Mouse (Mus musculus): Measurements from ENCODE around the gene Ppp1r14a. TPM values are rescaled to one million over a fixed set of nuclear protein-coding genes. Genes with fewer than 3 reads are reported as not detected.

Ppp1r14a gene
- total and polyA plus RNA-seq, 3 experiments: 3.8 to 7.1 TPM; not detected in 1

- Histone ChIP-seq H3K79me2 (ENCODE audit: control insufficient read depth, insufficient read depth, low read length, poor library complexity) (peaks cover 10% of the 10 kb centered on the region), H3K27ac (ENCODE audit: control insufficient read depth, low read depth, low read length) (no peak overlapping the region), H3K4me3 (ENCODE audit: control insufficient read depth in 1 of 2, insufficient read depth in 1 of 2, low read depth in 2 of 2, low read length in 2 of 2) (peak overlapping the region in 1 of 2 experiments; percentile 89; a peak in 1 of 4 replicates), H3K36me3 (ENCODE audit: control insufficient read depth in 1 of 2, insufficient read depth in 2 of 2, low read length in 2 of 2) (peaks cover 0 to 18% of the 10 kb centered on the region in 2 experiments; a peak in 2 of 4 replicates), H3K27me3 (ENCODE audit: control insufficient read depth in 1 of 2, insufficient read depth in 2 of 2, low read length in 2 of 2) (no peaks in the 10 kb centered on the region), H3K4me1 (ENCODE audit: control insufficient read depth in 1 of 2, insufficient read depth in 2 of 2, low read length in 2 of 2) (peaks cover 19 to 27% of the 10 kb centered on the region in 2 experiments), H3K9ac (ENCODE audit: control insufficient read depth, low read depth, low read length, poor library complexity, severe bottlenecking) (no peak overlapping the region), H3K9me3 (replicated peaks; ENCODE audit: insufficient read depth, low read length) (no peaks in the 10 kb centered on the region)
- DNase-seq (ENCODE audit: low read depth, low spot score): no peak
- TF ChIP-seq KAT2A (conservative IDR thresholded peaks at IDR 0.05; ENCODE audit: low read depth, low read length) (no peak), JUND (IDR thresholded peaks at IDR 0.05; ENCODE audit: low read depth, low read length) (no peak), ETS1 (IDR thresholded peaks at IDR 0.05; ENCODE audit: low read depth, low read length) (no peak), E2F4 (IDR thresholded peaks at IDR 0.05; ENCODE audit: borderline replicate concordance, low read depth, low read length) (no peak), MEF2A (IDR thresholded peaks at IDR 0.05; ENCODE audit: extremely low read depth, insufficient replicate concordance, low read depth, low read length, poor library complexity, severe bottlenecking) (no peak), UBTF (IDR thresholded peaks at IDR 0.05; ENCODE audit: borderline replicate concordance, insufficient read depth, low read depth, low read length) (no peak), CHD1 (IDR thresholded peaks at IDR 0.05; ENCODE audit: low read depth, low read length) (no peak), TBP (IDR thresholded peaks at IDR 0.05; ENCODE audit: low read depth, low read length) (no peak), EP300 (IDR thresholded peaks at IDR 0.05; ENCODE audit: low read depth in 1 of 2, low read length in 2 of 2) (no peak), ZMIZ1 (IDR thresholded peaks at IDR 0.05; ENCODE audit: low read depth, low read length) (no peak)
Measured at GRCm38 (mm10) chr7:29279924-29280323, 9.2 kb upstream of the Ppp1r14a start.

GRCm38 (mm10) chr7:29280801-29281200 lies 8.3 kb upstream of the Ppp1r14a start:
- Histone ChIP-seq H3K9me3 (replicated peaks; ENCODE audit: insufficient read depth, low read length) (no peaks in the 10 kb centered on the region), H3K9ac (ENCODE audit: control insufficient read depth, low read depth, low read length, poor library complexity, severe bottlenecking) (peak overlapping the region; percentile 84), H3K27ac (ENCODE audit: control insufficient read depth, low read depth, low read length) (peak overlapping the region; percentile 25; the same call in 1 of the 2 replicates), H3K4me3 (ENCODE audit: control insufficient read depth in 1 of 2, insufficient read depth in 1 of 2, low read depth in 2 of 2, low read length in 2 of 2) (peak overlapping the region; percentile 82 to 89), H3K79me2 (ENCODE audit: control insufficient read depth, insufficient read depth, low read length, poor library complexity) (peaks cover 10% of the 10 kb centered on the region), H3K27me3 (ENCODE audit: control insufficient read depth in 1 of 2, insufficient read depth in 2 of 2, low read length in 2 of 2) (no peaks in the 10 kb centered on the region), H3K36me3 (ENCODE audit: control insufficient read depth in 1 of 2, insufficient read depth in 2 of 2, low read length in 2 of 2) (peaks cover 0 to 19% of the 10 kb centered on the region in 2 experiments; a peak in 2 of 4 replicates), H3K4me1 (ENCODE audit: control insufficient read depth in 1 of 2, insufficient read depth in 2 of 2, low read length in 2 of 2) (peaks cover 22 to 32% of the 10 kb centered on the region in 2 experiments)
- TF ChIP-seq POLR2AphosphoS2 (IDR thresholded peaks at IDR 0.05; ENCODE audit: low read length): 0 out of 2 replicates have a peak, but pooled peaks have one; percentile 13
- 0 out of 2 replicates have a peak, but pooled peaks have one; percentile 18 for TF ChIP-seq MAZ (IDR thresholded peaks at IDR 0.05; ENCODE audit: low read depth, low read length)
- 0 out of 2 replicates have a peak, but pooled peaks have one; percentile 27 for TF ChIP-seq ETS1 (IDR thresholded peaks at IDR 0.05; ENCODE audit: low read depth, low read length)
- TF ChIP-seq MYB (IDR thresholded peaks at IDR 0.05; ENCODE audit: low read depth, low read length): 0 out of 2 replicates have a peak, but pooled peaks have one; percentile 24
- TF ChIP-seq ZKSCAN1 (IDR thresholded peaks at IDR 0.05; ENCODE audit: low read depth, low read length): no peak
- 0 out of 2 replicates have a peak, but pooled peaks have one; percentile 21 for TF ChIP-seq NELFE (IDR thresholded peaks at IDR 0.05; ENCODE audit: low read depth, low read length)
- TF ChIP-seq USF1 (IDR thresholded peaks at IDR 0.05; ENCODE audit: low read depth, low read length): no peak
- DNase-seq (ENCODE audit: low read depth, low spot score): peak; percentile 69

All from MEL (cell line).